Mouse (Mus musculus) embryonic facial prominence, embryonic 12.5 days (tissue): ENCODE measurements at regions not wholly inside any gene's neighbourhood (a gene's known extent, or its start where the extent isn't known, plus 50 kb on each side); places are given as distances from the start of the nearest gene placed in this dataset.

Experiments
- ATAC-seq: fragments of 200-750 bp; cut with Nextera tagmentation; 2 replicates; pipeline ENCODE4 v1.8.0; 2017; ENCODE audit not compliant: insufficient number of reproducible peaks, insufficient read depth, low FRiP score, low TSS enrichment
- H3K27ac ChIP-seq: fragments of 300-500 bp; sonication (generic); 2 replicates; pipeline ENCODE4 v1.5.1; 2016; ENCODE audit warnings: mild to moderate bottlenecking
- H3K27me3 ChIP-seq: fragments of 300-500 bp; sonication (generic); 2 replicates; pipeline ENCODE4 v1.6.1; 2016; ENCODE audit warnings: mild to moderate bottlenecking, moderate library complexity
- H3K36me3 ChIP-seq: fragments of 300-500 bp; sonication (generic); 2 replicates; pipeline ENCODE4 v1.6.1; 2016; ENCODE audit warnings: mild to moderate bottlenecking
- H3K4me1 ChIP-seq: fragments of 300-500 bp; sonication (generic); 2 replicates; pipeline ENCODE4 v1.6.1; 2016
- H3K4me2 ChIP-seq: fragments of 300-500 bp; sonication (generic); replicated peaks from 2 replicates; pipeline ENCODE4 v1.6.1; 2016; ENCODE audit warnings: mild to moderate bottlenecking, moderate library complexity
- H3K4me3 ChIP-seq: fragments of 300-500 bp; sonication (generic); 2 replicates; pipeline ENCODE4 v1.5.1; 2016; ENCODE audit warnings: mild to moderate bottlenecking
- H3K9ac ChIP-seq: fragments of 300-500 bp; sonication (generic); 2 replicates; pipeline ENCODE4 v1.6.1; 2016; ENCODE audit warnings: mild to moderate bottlenecking, moderate library complexity
- H3K9me3 ChIP-seq: fragments of 300-500 bp; sonication (generic); 2 replicates; pipeline ENCODE4 v1.6.1; 2016; ENCODE audit warnings: mild to moderate bottlenecking, moderate library complexity
- WGBS: fragments of 180-500 bp; shearing (Covaris S2); methylation state at CpG from one replicate; pipeline ENCODE4 v1.1.7; 2016; 5-methylcytosine and 5-hydroxymethylcytosine counted together

DNA sequence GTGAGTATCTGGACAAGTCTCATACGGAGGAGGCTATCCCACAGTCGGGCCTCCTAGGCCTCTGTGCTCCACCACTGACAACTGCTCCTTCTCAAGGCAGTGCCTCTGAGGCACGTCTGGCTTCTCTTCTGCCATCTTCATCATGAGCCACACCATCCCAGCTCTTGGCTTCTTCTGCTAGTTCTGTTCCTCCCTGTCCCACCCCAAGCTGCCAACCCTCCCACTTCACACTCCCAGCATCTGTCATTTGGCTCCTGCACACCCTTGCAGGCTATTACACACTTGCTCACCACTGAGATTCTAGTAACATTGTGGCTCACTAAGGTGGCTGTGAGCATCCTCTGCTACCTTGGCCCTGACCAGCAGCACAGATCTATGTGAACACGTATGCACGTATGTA, 221.1 kb upstream of the Slc16a7 start:
- Histone ChIP-seq H3K4me2 (no peak overlapping the region), H3K27me3 (no peaks in the 10 kb centered on the region), H3K4me1 (no peaks in the 10 kb centered on the region), H3K9me3 (no peaks in the 10 kb centered on the region), H3K4me3 (no peak overlapping the region), H3K27ac (no peak overlapping the region), H3K9ac (no peak overlapping the region), H3K36me3 (no peaks in the 10 kb centered on the region)
- WGBS, result 83% methylated on average over 5 of the region's 5 CpGs
- no peak for ATAC-seq

DNA sequence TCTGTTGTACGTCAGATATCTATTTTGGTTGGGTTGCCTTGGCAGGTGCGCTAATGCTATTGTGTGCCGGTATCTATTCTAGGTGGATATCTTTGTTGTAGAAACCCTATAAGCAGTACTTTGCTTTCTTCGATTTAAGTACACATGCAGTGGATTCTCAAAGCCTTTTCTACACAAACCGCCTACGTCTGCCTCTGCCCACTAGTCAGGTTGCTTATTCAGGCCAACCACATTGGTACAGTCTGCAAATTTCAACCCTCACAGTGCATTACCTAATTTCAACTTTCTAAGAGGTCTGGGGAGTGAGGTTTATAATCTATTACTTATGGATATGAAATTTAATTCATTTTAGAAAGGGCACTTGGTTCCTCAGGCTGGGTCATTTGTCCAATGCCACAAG, 223.5 kb upstream of the Slc16a7 start:
- no peak for ATAC-seq
- Histone ChIP-seq H3K9me3 (no peaks in the 10 kb centered on the region), H3K4me3 (no peak overlapping the region), H3K36me3 (no peaks in the 10 kb centered on the region), H3K27ac (no peak overlapping the region), H3K27me3 (no peaks in the 10 kb centered on the region), H3K4me1 (no peaks in the 10 kb centered on the region), H3K4me2 (no peak overlapping the region), H3K9ac (no peak overlapping the region)
- WGBS, result 93% methylated on average over 6 of the region's 6 CpGs

DNA sequence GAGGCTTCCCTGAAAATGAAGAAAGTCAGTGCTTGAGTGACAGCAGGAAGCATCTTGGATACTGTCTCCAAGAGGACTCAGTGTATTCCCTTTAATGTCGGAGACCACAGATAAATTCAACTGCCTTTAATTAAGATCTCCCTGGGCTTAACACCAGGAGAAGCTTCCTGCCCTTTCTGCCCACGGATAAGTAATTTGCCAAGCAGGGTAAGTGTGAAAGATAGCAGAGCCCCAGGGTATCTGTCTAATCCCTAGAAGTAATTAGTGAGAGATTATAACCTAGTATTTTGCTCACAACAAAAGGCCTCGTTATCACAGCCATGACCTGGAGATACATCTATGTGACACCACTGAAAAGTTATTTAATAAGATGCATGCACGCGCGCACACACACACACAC, 232.1 kb upstream of the Slc16a7 start:
- H3K36me3 ChIP-seq, result no peaks in the 10 kb centered on the region
- no peak overlapping the region for H3K4me2 ChIP-seq
- H3K9ac ChIP-seq, result no peak overlapping the region
- no peaks in the 10 kb centered on the region for H3K9me3 ChIP-seq
- H3K4me3 ChIP-seq, result no peak overlapping the region
- no peak for ATAC-seq
- no peak overlapping the region for H3K27ac ChIP-seq
- no peaks in the 10 kb centered on the region for H3K4me1 ChIP-seq
- 58% methylated on average over 6 of the region's 6 CpGs for WGBS
- no peaks in the 10 kb centered on the region for H3K27me3 ChIP-seq

DNA sequence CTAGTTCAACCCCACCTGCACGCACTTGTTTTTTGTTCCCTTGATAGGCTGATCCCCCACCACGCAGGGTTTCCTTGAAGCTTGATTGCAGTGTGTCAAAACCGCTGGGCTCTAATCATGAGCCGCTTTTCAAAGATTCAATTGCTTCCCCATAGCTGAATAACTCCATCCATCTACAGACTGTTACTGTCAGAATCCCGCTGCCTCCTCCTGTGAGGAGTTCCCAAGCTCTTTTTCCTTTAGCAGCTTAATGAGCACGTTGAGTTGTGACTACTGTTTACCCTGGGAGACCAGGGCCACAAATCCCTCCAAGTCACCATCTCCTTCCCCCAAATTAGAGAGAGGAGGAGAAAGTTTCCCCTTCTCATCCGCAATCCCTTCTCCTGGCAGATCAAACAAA, 234.6 kb upstream of the Slc16a7 start:
- WGBS, result 14% methylated on average over 7 of the region's 7 CpGs
- no peak overlapping the region for H3K27ac ChIP-seq

DNA sequence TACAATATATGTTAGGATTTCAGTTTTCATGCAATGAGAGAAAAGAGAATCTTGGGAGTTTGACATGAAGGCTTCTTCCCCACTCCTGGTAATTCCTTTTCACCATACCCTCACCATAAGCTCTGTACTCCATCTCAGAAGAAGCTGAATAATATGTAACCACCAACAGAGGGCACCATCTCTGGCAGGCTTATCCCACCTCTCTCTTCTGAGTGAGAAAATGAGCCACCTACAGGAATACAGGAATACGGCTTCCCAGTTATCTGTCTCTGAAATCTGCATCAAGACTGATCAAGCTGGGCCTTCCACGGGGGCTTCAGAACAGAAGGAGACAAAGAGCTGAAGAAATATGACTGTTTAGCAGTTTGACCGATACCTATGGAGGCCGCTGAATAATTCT, 278.6 kb upstream of the Slc16a7 start:
- no peaks in the 10 kb centered on the region for H3K9me3 ChIP-seq
- no peaks in the 10 kb centered on the region for H3K4me1 ChIP-seq
- no peak overlapping the region for H3K9ac ChIP-seq
- no peaks in the 10 kb centered on the region for H3K27me3 ChIP-seq
- H3K27ac ChIP-seq, result no peak overlapping the region
- H3K4me2 ChIP-seq, result no peak overlapping the region
- H3K36me3 ChIP-seq, result no peaks in the 10 kb centered on the region
- 87% methylated on average over 4 of the region's 4 CpGs for WGBS
- no peak overlapping the region for H3K4me3 ChIP-seq
- ATAC-seq, result no peak

More for the DNA sequence above, 234.6 kb upstream of the Slc16a7 start:
- Histone ChIP-seq H3K4me2 (no peak overlapping the region), H3K4me1 (no peaks in the 10 kb centered on the region), H3K27me3 (no peaks in the 10 kb centered on the region), H3K36me3 (no peaks in the 10 kb centered on the region), H3K9me3 (no peaks in the 10 kb centered on the region), H3K4me3 (no peak overlapping the region), H3K9ac (no peak overlapping the region)
- no peak for ATAC-seq

DNA sequence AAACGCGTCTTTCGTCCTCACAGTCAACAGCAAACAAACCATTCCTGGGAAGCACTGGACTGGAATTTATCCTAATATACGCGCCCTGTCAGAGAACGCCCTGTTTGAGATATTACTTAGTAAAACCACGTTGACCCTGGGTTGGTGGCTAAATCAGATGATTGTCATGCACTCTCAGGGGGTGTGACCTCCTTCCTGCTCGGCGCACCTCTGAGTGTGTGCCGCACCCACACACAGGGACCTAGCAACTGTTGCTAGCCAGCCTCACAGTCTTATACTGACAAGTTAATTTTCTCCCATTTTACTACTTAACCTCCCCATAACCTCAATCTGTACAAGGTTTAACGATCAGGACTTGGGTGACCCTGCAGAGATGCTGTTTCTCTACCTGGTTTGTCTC, 284.4 kb upstream of the Slc16a7 start:
- Histone ChIP-seq H3K36me3 (no peaks in the 10 kb centered on the region), H3K4me2 (no peak overlapping the region), H3K4me3 (no peak overlapping the region), H3K4me1 (no peaks in the 10 kb centered on the region), H3K9ac (no peak overlapping the region), H3K9me3 (no peaks in the 10 kb centered on the region), H3K27ac (no peak overlapping the region), H3K27me3 (no peaks in the 10 kb centered on the region)
- no peak for ATAC-seq
- 63% methylated on average over 11 of the region's 11 CpGs for WGBS

DNA sequence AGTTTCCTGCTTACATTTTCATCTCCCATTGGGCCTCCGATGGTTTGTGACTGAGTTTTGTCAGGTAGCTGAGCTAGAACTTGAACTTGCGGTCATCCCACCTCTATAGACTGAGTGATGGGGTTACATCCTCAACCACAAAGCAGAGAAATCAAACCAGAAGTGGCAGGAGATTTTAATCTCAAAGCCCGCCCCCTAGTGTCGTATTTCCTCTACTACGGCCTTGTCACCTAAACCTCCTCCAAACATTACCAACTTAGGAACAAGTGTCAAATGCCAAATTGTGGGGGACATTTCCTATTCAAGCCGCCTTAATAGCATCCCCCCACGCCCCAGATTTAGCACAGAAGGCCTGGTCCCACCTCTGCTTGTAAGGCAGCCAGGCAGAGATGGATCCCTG, 286.3 kb upstream of the Lrig3 start:
- Histone ChIP-seq H3K9ac (no peak overlapping the region), H3K36me3 (no peaks in the 10 kb centered on the region)
- 76% methylated on average over 7 of the region's 7 CpGs for WGBS

DNA sequence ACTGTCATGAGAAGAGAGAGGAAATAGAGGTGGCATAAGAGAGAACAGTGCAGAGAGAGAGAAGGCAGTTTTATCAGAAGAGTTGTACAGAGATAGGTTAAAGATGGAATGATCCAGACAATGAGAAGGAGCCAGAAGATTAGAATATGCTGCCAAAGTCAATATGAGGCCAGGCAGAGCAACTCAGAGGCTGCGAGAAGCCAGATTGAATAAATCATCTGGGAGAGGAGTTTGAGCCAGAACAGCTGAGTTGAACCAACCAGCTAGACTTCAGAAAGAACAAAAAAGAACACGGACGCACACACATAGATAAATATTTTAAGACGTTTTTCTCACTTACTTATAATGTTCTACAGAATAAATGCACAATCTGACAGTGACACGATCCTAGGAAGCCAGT, 280.8 kb upstream of the Lrig3 start:
- Histone ChIP-seq H3K4me1 (no peaks in the 10 kb centered on the region), H3K4me2 (no peak overlapping the region), H3K4me3 (no peak overlapping the region), H3K27ac (no peak overlapping the region), H3K9me3 (no peaks in the 10 kb centered on the region), H3K27me3 (no peaks in the 10 kb centered on the region), H3K9ac (no peak overlapping the region), H3K36me3 (no peaks in the 10 kb centered on the region)
- 89% methylated on average over 5 of the region's 5 CpGs for WGBS
- ATAC-seq, result no peak

More for the DNA sequence above, 286.3 kb upstream of the Lrig3 start:
- no peaks in the 10 kb centered on the region for H3K4me1 ChIP-seq
- H3K4me2 ChIP-seq, result no peak overlapping the region
- no peak overlapping the region for H3K27ac ChIP-seq
- no peaks in the 10 kb centered on the region for H3K9me3 ChIP-seq
- H3K4me3 ChIP-seq, result no peak overlapping the region
- ATAC-seq, result no peak
- H3K27me3 ChIP-seq, result no peaks in the 10 kb centered on the region

DNA sequence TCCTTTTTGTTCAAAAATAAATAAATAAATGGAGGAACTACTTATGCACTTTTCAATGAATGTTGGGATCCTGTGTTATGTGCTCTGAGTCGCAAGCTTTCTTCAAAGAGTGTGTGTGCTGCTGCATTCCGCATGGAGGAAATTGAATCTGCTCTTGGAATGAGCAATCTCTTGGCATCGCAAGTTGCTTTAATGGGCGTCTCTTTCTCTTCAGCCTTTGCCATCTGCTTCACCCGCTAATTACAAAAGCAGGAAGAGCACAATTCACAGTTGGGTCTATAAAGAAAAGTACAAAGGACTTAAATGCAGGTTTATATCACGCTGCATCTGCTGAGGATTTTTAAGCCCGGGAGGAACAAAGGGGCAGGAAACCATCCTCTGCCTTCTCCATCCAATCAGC, 272.5 kb upstream of the Lrig3 start:
- Histone ChIP-seq H3K4me1 (no peaks in the 10 kb centered on the region), H3K27me3 (no peaks in the 10 kb centered on the region), H3K4me3 (no peak overlapping the region), H3K27ac (no peak overlapping the region), H3K9ac (no peak overlapping the region), H3K4me2 (no peak overlapping the region), H3K36me3 (no peaks in the 10 kb centered on the region), H3K9me3 (no peaks in the 10 kb centered on the region)
- ATAC-seq, result no peak
- WGBS, result 73% methylated on average over 7 of the region's 7 CpGs

DNA sequence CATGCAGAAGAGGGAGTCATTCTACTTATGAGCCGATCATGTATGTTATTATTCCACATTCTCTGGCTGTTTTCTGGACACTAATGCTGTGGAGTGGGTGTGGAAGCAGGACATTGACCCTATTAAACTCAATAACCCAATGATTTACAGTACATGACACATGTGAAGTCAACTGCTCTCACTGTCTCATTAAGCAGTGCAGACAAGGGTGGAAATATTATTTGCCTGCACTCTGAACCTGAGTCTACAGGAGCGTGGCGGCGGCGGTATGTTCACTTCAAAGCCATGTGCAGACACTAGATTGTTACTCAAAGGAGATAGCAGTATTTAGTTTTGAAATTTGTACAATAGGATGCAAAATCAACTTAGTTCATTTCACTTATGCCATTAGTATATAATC, 269.8 kb upstream of the Lrig3 start:
- no peak overlapping the region for H3K4me2 ChIP-seq
- no peaks in the 10 kb centered on the region for H3K27me3 ChIP-seq
- no peaks in the 10 kb centered on the region for H3K9me3 ChIP-seq
- no peak overlapping the region for H3K27ac ChIP-seq
- no peaks in the 10 kb centered on the region for H3K4me1 ChIP-seq
- no peak overlapping the region for H3K4me3 ChIP-seq
- no peaks in the 10 kb centered on the region for H3K36me3 ChIP-seq
- H3K9ac ChIP-seq, result no peak overlapping the region
- no peak for ATAC-seq
- 95% methylated on average over 5 of the region's 5 CpGs for WGBS

DNA sequence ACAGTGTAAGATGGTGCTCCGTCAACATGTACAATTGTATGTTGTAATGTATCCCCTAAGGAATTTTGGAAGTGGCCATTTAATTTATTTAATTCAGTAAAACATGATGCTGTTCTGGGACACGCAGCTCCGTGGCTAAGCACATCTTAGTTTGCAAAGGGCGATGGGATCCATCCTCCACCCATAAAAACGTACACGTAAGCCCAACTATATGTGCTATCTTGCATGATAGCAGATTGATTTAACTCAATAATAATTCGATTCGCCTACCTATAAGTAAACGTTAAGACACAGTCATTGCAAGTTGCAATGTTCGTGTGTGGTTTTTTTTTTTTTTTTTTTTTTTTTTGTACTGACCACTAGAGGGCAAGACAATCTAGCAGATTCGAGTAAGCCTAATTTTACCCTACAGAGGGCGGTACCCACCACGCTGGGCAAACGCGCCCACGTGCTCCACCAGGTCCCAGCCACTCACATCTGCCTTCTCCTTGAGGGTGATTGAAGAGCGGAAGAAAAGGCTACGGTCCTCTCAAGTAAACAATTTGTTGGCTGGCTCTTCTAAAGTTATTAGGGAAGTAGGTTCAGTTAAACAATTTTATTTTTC, 240.8 kb upstream of the Lrig3 start:
- no peaks in the 10 kb centered on the region for H3K27me3 ChIP-seq
- H3K9me3 ChIP-seq, result no peaks in the 10 kb centered on the region
- 0 out of 2 replicates have a peak, but pooled peaks have one; percentile 60 for ATAC-seq
- H3K36me3 ChIP-seq, result no peaks in the 10 kb centered on the region
- H3K27ac ChIP-seq, result no peak overlapping the region
- H3K4me1 ChIP-seq, result 0 out of 2 replicates have a peak, but pooled peaks cover 3% of the 10 kb centered on the region
- WGBS, result 30% methylated on average over 18 of the region's 18 CpGs
- no peak overlapping the region for H3K9ac ChIP-seq
- no peak overlapping the region for H3K4me3 ChIP-seq
- no peak overlapping the region for H3K4me2 ChIP-seq

DNA sequence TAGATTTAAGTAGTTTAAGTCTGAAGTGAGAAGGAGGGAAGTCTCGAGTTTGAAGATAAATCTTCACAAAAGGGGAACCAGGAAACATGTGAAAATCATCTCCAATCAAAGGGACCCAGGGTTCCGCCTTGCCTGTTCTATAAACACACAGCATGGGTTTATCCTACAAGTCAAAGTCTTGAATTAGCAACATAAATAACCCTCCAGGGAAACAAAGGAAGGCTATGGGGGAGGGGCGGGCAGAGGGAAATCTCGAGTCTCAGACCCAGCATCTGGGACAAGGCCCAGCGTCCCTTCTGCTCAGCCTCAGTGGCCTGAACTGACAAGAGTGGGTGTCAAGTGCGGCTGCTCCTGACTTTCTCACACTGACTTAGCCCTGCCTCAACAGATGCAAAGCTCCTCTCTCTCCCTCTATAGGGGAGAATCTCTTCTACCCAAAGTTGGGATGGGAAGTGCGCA, 240.3 kb upstream of the Lrig3 start:
- 0 out of 2 replicates have a peak, but pooled peaks have one; percentile 67 for ATAC-seq
- Histone ChIP-seq H3K4me1 (0 out of 2 replicates have a peak, but pooled peaks cover 3% of the 10 kb centered on the region), H3K27me3 (no peaks in the 10 kb centered on the region), H3K4me2 (no peak overlapping the region), H3K9me3 (no peaks in the 10 kb centered on the region), H3K9ac (no peak overlapping the region), H3K4me3 (no peak overlapping the region), H3K36me3 (no peaks in the 10 kb centered on the region), H3K27ac (0 out of 2 replicates have a peak overlapping the region, but pooled peaks have one; percentile 57)
- WGBS, result 26% methylated on average over 7 of the region's 7 CpGs
